In the genomic region with DNA sequence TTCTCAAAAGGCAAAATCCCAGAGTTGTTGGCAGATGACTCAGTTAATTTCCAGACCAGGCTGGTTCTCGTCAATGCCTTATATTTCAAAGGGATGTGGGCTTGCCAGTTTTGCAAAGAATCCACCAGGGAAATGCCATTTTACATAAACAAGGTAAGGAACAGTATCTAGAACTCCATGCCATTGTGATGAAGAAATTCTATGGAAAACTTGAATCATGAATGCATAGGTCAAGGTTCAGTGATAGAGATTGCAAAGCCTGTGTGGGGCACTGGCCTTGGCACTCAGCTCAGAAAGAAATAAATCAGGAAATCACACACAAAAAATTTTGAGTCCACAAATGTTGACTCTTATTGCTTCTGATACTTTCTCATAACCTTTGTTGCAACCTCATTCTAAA, we compare ENCODE assay signal across 29 mouse cellular contexts. TPM values are rescaled to one million over a fixed set of nuclear protein-coding genes. Genes with fewer than 3 reads are reported as not detected.
A peak's percentile ranks its signal among the peaks of the same experiment; 100 is the strongest.
DNase-seq lines count a peak whose midpoint lies in the region; ATAC-seq and TF ChIP-seq lines count a peak whose summit lies in the region.
"Had no signal": no experiment of that assay in that cellular context is flagged by ENCODE, and none has a peak within 500 bp of the region (broad histone marks: within the 10 kb centered on the region; RNA-seq: fewer than 3 reads in every experiment).

No protein-coding gene starts in this region.

- DNase-seq in adrenal gland, adult 8-10 months: peak; percentile 21
- no peak for DNase-seq in adrenal gland, postnatal 10 days
- DNase-seq in 3T3-L1 (ENCODE audit: low read depth, low spot score): peak; percentile 25
- DNase-seq in NIH3T3 (ENCODE audit: low read depth): peak; percentile 48
- no peak for DNase-seq in forebrain, postnatal 0 days
- DNase-seq: cerebellum, adult 11 months; cerebellum, adult 2 months; cerebellum, adult 9-11 months; cerebellum, postnatal 25 days; gastrocnemius, postnatal 10 days; gastrocnemius, postnatal 36 days; heart, postnatal 36 days; kidney, adult 11 months; kidney, adult 8-10 months had no signal

- no peak overlapping the region for H3K4me2 ChIP-seq in forebrain, postnatal 0 days (ENCODE audit: low read depth)
- no peak overlapping the region for H3K4me2 ChIP-seq in forebrain, embryonic 15.5 days (replicated peaks)
- H3K4me2 ChIP-seq: embryonic facial prominence, embryonic 12.5 days; embryonic facial prominence, embryonic 15.5 days; heart, embryonic 11.5 days; hindbrain, embryonic 13.5 days; intestine, embryonic 15.5 days had no signal

- no peaks in the 10 kb centered on the region for H3K9me3 ChIP-seq in forebrain, postnatal 0 days (ENCODE audit: low read length)
- no peaks in the 10 kb centered on the region for H3K9me3 ChIP-seq in forebrain, embryonic 15.5 days
- H3K9me3 ChIP-seq: embryonic facial prominence, embryonic 12.5 days; embryonic facial prominence, embryonic 15.5 days; hindbrain, embryonic 10.5 days; hindbrain, embryonic 13.5 days; intestine, embryonic 15.5 days had no signal

- no peak overlapping the region for H3K4me3 ChIP-seq in forebrain, postnatal 0 days (ENCODE audit: low read depth, low read length)
- no peak overlapping the region for H3K4me3 ChIP-seq in forebrain, embryonic 15.5 days
- H3K4me3 ChIP-seq: embryonic facial prominence, embryonic 12.5 days; embryonic facial prominence, embryonic 15.5 days; hindbrain, embryonic 10.5 days; hindbrain, embryonic 13.5 days; intestine, embryonic 15.5 days had no signal

- 78% methylated on average over 1 of the region's 1 CpGs for WGBS in forebrain, postnatal 0 days
- 73% methylated on average over 1 of the region's 1 CpGs for WGBS in forebrain, embryonic 15.5 days

- TF ChIP-seq CTCF in forebrain, postnatal 0 days (IDR thresholded peaks at IDR 0.05; ENCODE audit: low read depth): no peak

- no peaks in the 10 kb centered on the region for H3K27me3 ChIP-seq in forebrain, postnatal 0 days (ENCODE audit: insufficient read depth, low read length)
- no peaks in the 10 kb centered on the region for H3K27me3 ChIP-seq in forebrain, embryonic 15.5 days
- H3K27me3 ChIP-seq: embryonic facial prominence, embryonic 12.5 days; embryonic facial prominence, embryonic 15.5 days; hindbrain, embryonic 13.5 days; intestine, embryonic 15.5 days; Patski had no signal

- no peak for ATAC-seq in forebrain, postnatal 0 days
- ATAC-seq in forebrain, embryonic 15.5 days (replicated peaks): no peak
- ATAC-seq: forebrain, embryonic 14.5 days; hindbrain, embryonic 16.5 days; intestine, embryonic 15.5 days; Patski had no signal

- no peak overlapping the region for H3K27ac ChIP-seq in forebrain, postnatal 0 days (ENCODE audit: low read depth, low read length)
- H3K27ac ChIP-seq in forebrain, embryonic 15.5 days (replicated peaks): no peak overlapping the region
- H3K27ac ChIP-seq: embryonic facial prominence, embryonic 12.5 days; embryonic facial prominence, embryonic 15.5 days; hindbrain, embryonic 10.5 days; hindbrain, embryonic 13.5 days; intestine, embryonic 15.5 days had no signal

- no peaks in the 10 kb centered on the region for H3K4me1 ChIP-seq in forebrain, postnatal 0 days (ENCODE audit: insufficient read depth)
- H3K4me1 ChIP-seq in forebrain, embryonic 15.5 days: no peaks in the 10 kb centered on the region
- H3K4me1 ChIP-seq: embryonic facial prominence, embryonic 12.5 days; embryonic facial prominence, embryonic 15.5 days; hindbrain, embryonic 10.5 days; hindbrain, embryonic 13.5 days; intestine, embryonic 15.5 days had no signal

- no peak overlapping the region for H3K9ac ChIP-seq in forebrain, postnatal 0 days
- H3K9ac ChIP-seq in forebrain, embryonic 15.5 days (replicated peaks): no peak overlapping the region
- H3K9ac ChIP-seq: embryonic facial prominence, embryonic 12.5 days; embryonic facial prominence, embryonic 15.5 days; hindbrain, embryonic 13.5 days; intestine, embryonic 15.5 days had no signal

- no peaks in the 10 kb centered on the region for H3K36me3 ChIP-seq in forebrain, postnatal 0 days (ENCODE audit: insufficient read depth)
- H3K36me3 ChIP-seq in forebrain, embryonic 15.5 days: no peaks in the 10 kb centered on the region
- H3K36me3 ChIP-seq: embryonic facial prominence, embryonic 12.5 days; embryonic facial prominence, embryonic 15.5 days; hindbrain, embryonic 10.5 days; hindbrain, embryonic 13.5 days; intestine, embryonic 15.5 days had no signal

RNA-seq across cellular contexts. Expression of a gene that starts 8.3 kb away (rescaled TPM):
- total RNA-seq in adrenal gland, adult 8-10 months (2022): under 1 TPM in 3 of 4 experiments, not detected in 1; 0.15 to 0.41 (median 0.28) TPM
- not detected for total RNA-seq in adrenal gland, postnatal 10 days (2021)
- total RNA-seq in forebrain, postnatal 0 days (2014; rRNA removed): 0.24 TPM in 1 of 2 replicates, not detected in the other
- 0.11 and 0.18 TPM in 2 replicates for polyA plus RNA-seq in forebrain, postnatal 0 days (2015; fragmentation: Nextera tagmentation; extraction: Ambion mirVana)
- polyA plus RNA-seq in forebrain, embryonic 15.5 days (2015; fragmentation: Nextera tagmentation; extraction: Ambion mirVana): 0.28 and 0.34 TPM in 2 replicates
- total RNA-seq: common myeloid progenitor, adult 5-6 weeks; gastrocnemius, adult 18-20 months; gastrocnemius, postnatal 10 days; gastrocnemius, postnatal 36 days; granulocyte monocyte progenitor cell, adult 5-6 weeks had no signal

RNA-seq across cellular contexts. Expression of a gene that starts 32.5 kb away (rescaled TPM):
- 10 to 100 TPM; 16.8 to 24.1 (median 22.0) TPM for total RNA-seq in adrenal gland, adult 8-10 months (2022)
- 10 to 100 TPM; 12.9 to 16.3 TPM for total RNA-seq in adrenal gland, postnatal 10 days (2021)
- 2.0 and 3.1 TPM in 2 replicates for total RNA-seq in forebrain, postnatal 0 days (2014; rRNA removed)
- 2.2 and 2.3 TPM in 2 replicates for polyA plus RNA-seq in forebrain, postnatal 0 days (2015; fragmentation: Nextera tagmentation; extraction: Ambion mirVana)
- polyA plus RNA-seq in forebrain, embryonic 15.5 days (2015; fragmentation: Nextera tagmentation; extraction: Ambion mirVana): 0.98 and 1.5 TPM in 2 replicates

RNA-seq across cellular contexts. Expression of a gene that starts 42.9 kb away (rescaled TPM):
- under 1 TPM in 2 of 4 experiments, not detected in 2; 0.56 to 0.99 TPM for total RNA-seq in adrenal gland, adult 8-10 months (2022)
- total RNA-seq in adrenal gland, postnatal 10 days (2021): under 1 TPM; 0.24 to 0.27 TPM
- 0.95 and 1.1 TPM in 2 replicates for total RNA-seq in forebrain, postnatal 0 days (2014; rRNA removed)
- 3.5 and 4.1 TPM in 2 replicates for polyA plus RNA-seq in forebrain, postnatal 0 days (2015; fragmentation: Nextera tagmentation; extraction: Ambion mirVana)
- polyA plus RNA-seq in forebrain, embryonic 15.5 days (2015; fragmentation: Nextera tagmentation; extraction: Ambion mirVana): 3.1 and 4.9 TPM in 2 replicates
- total RNA-seq: common myeloid progenitor, adult 5-6 weeks; gastrocnemius, adult 18-20 months; gastrocnemius, postnatal 36 days; granulocyte monocyte progenitor cell, adult 5-6 weeks; heart, adult 8-10 months; heart, postnatal 36 days had no signal
- polyA plus RNA-seq: heart, embryonic 11.5 days; heart, postnatal 0 days had no signal

Comparison
In these comparisons a context has a peak if more than half of its experiments do, and no peak if none do; other contexts are left out.
1. DNase-seq: peak in adrenal gland, adult 8-10 months (single experiment), 3T3-L1 (single experiment) and NIH3T3 (single experiment); none in adrenal gland, postnatal 10 days (single experiment) and forebrain, postnatal 0 days (single experiment).